Mouse (Mus musculus) urinary bladder, postnatal 4 days (tissue): ENCODE measurements around the gene Fam149b.

Experiments used
- DNase-seq, 2 experiments: peaks; one replicate each; pipeline ENCODE4 v3.0.0; 2021 to 2022; ENCODE audit warnings: low spot score in 2 of 2

Fam149b gene

GRCm38 (mm10) chr14:20389446-20390079 is 41.6 kb downstream of the Fam149b start:
- DNase-seq = no peak

- DNase-seq = no peak
Measured at GRCm38 (mm10) chr14:20392326-20392725, 44.4 kb downstream of the Fam149b start.

GRCm38 (mm10) chr14:20393205-20393913 is 45.4 kb downstream of the Fam149b start, which contains the start of gene Mrps16:
Mrps16 (minus strand) TSS chr14:20393634.
- peak; percentile 94 for DNase-seq

GRCm38 (mm10) chr14:20397220-20397619 is 49.3 kb downstream of the Fam149b start:
- no peak for DNase-seq

GRCm38 (mm10) chr14:20398864-20399263 is 50.9 kb downstream of the Fam149b start:
- no peak for DNase-seq

- no peak for DNase-seq
Measured at GRCm38 (mm10) chr14:20400071-20400470, 52.1 kb downstream of the Fam149b start.

GRCm38 (mm10) chr14:20422257-20422656 is 74.3 kb downstream of the Fam149b start:
- DNase-seq = no peak

GRCm38 (mm10) chr14:20423046-20423445 is 75.1 kb downstream of the Fam149b start:
- no peak for DNase-seq

- DNase-seq = no peak
Measured at GRCm38 (mm10) chr14:20428593-20428992, 80.6 kb downstream of the Fam149b start.

GRCm38 (mm10) chr14:20429833-20430232 is 81.9 kb downstream of the Fam149b start:
- no peak for DNase-seq

GRCm38 (mm10) chr14:20431726-20432125 is 83.8 kb downstream of the Fam149b start:
- no peak for DNase-seq

GRCm38 (mm10) chr14:20432420-20432819 is 84.5 kb downstream of the Fam149b start:
- DNase-seq = no peak
